Mouse (Mus musculus) cortical plate, adult 2 months (tissue): Measurements from ENCODE around the gene Slco3a1.

ENCODE experiments used
- CTCF ChIP-seq: fragments of 200-500 bp; IDR thresholded peaks from 2 replicates; pipeline ENCODE4 v1.5.1; 2011; ENCODE audit warnings: mild to moderate bottlenecking, control low read depth, low read length; ENCODE audit not compliant: insufficient read depth; ENCODE audit errors: extremely low read depth
- POLR2A ChIP-seq: fragments of 200-500 bp; IDR thresholded peaks from 2 replicates; pipeline ENCODE4 v1.6.1; 2011; ENCODE audit warnings: mild to moderate bottlenecking, low read length, control low read depth; ENCODE audit not compliant: insufficient read depth; ENCODE audit errors: extremely low read depth

- no peak for TF ChIP-seq CTCF
- TF ChIP-seq POLR2A: no peak
These were observed 287.9 kb downstream of the Slco3a1 start for GRCm38 (mm10) chr7:74266511-74267168.
